Mouse (Mus musculus) G1E (cell line): ENCODE measurements around the gene App.

Experiments used
- CTCF ChIP-seq: IDR thresholded peaks from 2 replicates; pipeline ENCODE4 v1.5.1; 2012; ENCODE audit warnings: low read depth, low read length, inconsistent platforms, mixed read lengths
- GATA1 ChIP-seq: IDR thresholded peaks from 2 replicates; pipeline ENCODE4 v1.6.1; 2012; ENCODE audit warnings: borderline replicate concordance, low read length, inconsistent platforms, mixed read lengths
- GATA2 ChIP-seq: IDR thresholded peaks from 2 replicates; pipeline ENCODE4 v1.6.1; 2012; ENCODE audit warnings: low read depth, low read length, inconsistent platforms, borderline replicate concordance
- POLR2AphosphoS5 ChIP-seq: IDR thresholded peaks from 2 replicates; pipeline ENCODE4 v1.6.1; 2012; ENCODE audit warnings: low read depth, low read length, inconsistent platforms; ENCODE audit not compliant: insufficient replicate concordance
- TAL1 ChIP-seq: conservative IDR thresholded peaks from 2 replicates; pipeline ENCODE4 v1.6.1; 2012; ENCODE audit warnings: low read depth, low read length, inconsistent platforms, mixed read lengths

DNA sequence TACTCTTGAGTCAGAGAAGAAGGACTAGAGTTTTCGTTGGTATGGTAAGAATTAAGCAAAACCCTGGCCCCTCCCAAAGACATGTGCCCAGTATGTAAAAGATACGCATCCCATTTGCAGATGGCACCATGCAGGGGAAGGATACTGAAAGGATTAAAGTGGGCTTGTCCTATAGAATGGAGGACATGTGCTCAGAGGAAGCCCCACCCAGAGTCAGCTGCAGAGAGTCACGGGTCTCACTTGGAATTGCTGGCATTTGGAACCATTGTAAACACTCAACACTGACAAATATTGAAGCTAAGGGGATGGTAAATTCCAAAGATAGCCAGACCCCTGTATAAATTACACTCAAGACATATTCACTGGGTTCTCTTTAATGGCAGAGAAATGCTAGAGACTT, 7.1 kb upstream of the App start:
- TF ChIP-seq CTCF: no peak
- no peak for TF ChIP-seq GATA2
- TF ChIP-seq GATA1: no peak
- TF ChIP-seq TAL1: no peak
- TF ChIP-seq POLR2AphosphoS5: no peak
